Mouse (Mus musculus): ENCODE results near the gene Tagln3. TPM values are rescaled to one million over a fixed set of nuclear protein-coding genes. Genes with fewer than 3 reads are reported as not detected.

The Tagln3 gene
- polyA plus RNA-seq, 1 experiment: 1.3 TPM

DNA sequence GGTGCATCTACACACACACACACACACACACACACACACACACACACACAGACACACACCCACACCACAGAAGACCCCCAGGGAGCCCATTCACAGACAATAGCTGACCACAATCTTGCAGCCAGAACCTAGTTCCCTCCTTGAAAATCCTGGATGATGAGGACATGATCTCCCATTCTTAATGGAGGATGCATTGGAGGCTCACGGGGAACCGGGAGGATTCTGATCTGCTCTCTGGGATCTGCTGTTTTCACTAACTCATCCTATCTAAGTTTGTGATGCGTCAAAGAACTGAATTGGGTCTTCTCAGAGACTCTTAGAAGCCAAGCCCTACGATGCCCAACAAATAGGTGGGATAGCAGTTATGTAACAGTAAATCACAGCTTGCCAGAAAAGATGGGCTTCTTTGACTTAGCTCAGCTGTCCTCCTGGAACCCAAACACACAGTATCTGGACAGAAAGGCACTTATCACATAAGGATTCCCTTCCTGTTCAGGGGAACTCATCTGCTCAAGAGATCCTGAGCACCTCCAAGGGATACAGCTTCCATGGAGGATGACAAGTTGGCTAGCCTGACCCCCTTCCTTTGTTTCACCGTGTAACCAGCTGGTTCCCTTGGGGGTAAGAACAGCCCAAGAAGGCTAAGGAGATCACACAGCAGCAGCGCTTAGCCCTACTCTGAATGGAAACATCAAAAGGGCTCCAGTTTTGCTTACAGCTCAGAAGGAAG lies 1.1 kb downstream of the Tagln3 start:
- no peak for DNase-seq (ENCODE audit: low read depth, low spot score)
- WGBS: 84% methylated on average over 6 of the region's 6 CpGs

DNA sequence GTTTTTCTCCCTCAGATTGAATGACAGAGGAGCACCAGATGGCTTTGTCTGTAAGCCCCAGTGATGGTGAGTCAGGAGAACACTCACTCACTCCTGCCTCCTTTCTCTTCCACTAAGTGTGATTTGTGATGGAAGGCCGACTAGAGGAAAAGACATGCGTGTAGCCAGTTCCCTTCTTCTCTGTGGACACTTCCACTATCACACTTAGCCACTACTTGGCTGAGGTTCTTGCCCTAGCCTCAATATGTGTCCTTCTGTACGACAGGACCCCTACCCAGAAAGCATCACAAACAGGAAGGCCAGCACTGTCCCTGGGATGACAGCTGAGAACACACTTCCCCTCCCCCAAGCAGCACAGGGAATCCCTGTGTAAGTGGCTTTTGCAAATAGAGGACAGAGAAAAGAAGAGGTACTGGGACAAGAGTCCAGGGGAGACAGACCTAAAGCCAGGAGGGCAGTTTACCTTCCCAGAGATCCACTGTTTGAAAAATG lies 1.9 kb downstream of the Tagln3 start:
- WGBS: 82% methylated on average over 3 of the region's 3 CpGs
- DNase-seq (ENCODE audit: low read depth, low spot score): no peak

GRCm38 (mm10) chr16:45720022-45720630 lies 4.3 kb downstream of the Tagln3 start:
- WGBS: 83% methylated on average over 10 of the region's 10 CpGs
- no peak for DNase-seq (ENCODE audit: low read depth, low spot score)

- WGBS: 95% methylated on average over 4 of the region's 4 CpGs
- no peak for DNase-seq (ENCODE audit: low read depth, low spot score)
Observed at GRCm38 (mm10) chr16:45718296-45718695, 6.1 kb downstream of the Tagln3 start.

- WGBS: 83% methylated on average over 5 of the region's 5 CpGs
- no peak for DNase-seq (ENCODE audit: low read depth, low spot score)
Observed at GRCm38 (mm10) chr16:45714489-45715150, 9.8 kb downstream of the Tagln3 start.

- no peak for DNase-seq (ENCODE audit: low read depth, low spot score)
- 83% methylated on average over 1 of the region's 1 CpGs for WGBS
Observed at GRCm38 (mm10) chr16:45713878-45714277, 10.5 kb downstream of the Tagln3 start.

DNA sequence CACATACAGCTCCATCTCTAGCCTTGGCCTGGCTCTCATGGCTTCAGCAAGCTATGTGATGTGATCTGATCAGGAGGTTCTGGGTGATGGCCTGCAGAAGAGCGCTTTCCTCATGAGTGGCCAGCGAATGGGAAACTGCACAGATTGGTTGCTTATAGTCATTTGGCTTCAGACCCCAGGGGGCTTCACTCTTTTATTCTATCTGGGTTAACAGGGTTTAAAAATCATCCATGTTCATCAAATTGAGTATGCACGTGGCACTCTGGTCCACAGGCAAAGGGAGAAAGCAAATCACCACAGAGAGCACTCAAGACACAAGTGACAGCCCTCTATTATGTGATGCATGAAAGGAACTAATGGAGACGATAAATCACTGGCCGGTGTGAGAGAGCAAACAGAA lies 11.1 kb downstream of the Tagln3 start:
- WGBS: 86% methylated on average over 5 of the region's 5 CpGs
- DNase-seq (ENCODE audit: low read depth, low spot score): no peak

DNA sequence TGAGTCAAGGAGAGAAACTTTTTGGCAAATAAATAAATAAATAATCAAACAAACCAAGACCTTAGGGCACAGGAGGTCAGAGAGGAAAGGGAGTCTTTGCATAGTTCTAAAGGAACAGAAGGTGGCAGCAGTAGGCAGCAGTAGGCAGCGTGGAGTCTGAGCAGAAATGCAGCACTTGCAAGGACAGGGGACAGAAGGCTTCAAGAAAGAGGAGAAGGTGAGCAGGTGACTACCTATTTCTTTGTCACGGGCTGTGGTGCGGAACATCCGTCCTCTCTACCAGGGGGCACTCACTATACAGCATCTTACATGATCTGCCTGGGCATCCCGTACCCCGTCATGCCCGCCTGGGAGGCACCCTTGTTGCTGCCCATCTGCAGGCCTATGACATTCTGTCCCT lies 13.1 kb downstream of the Tagln3 start:
- whole genome bisulfite sequencing: 70% methylated on average over 7 of the region's 7 CpGs
- no peak for DNase-seq (ENCODE audit: low read depth, low spot score)

DNA sequence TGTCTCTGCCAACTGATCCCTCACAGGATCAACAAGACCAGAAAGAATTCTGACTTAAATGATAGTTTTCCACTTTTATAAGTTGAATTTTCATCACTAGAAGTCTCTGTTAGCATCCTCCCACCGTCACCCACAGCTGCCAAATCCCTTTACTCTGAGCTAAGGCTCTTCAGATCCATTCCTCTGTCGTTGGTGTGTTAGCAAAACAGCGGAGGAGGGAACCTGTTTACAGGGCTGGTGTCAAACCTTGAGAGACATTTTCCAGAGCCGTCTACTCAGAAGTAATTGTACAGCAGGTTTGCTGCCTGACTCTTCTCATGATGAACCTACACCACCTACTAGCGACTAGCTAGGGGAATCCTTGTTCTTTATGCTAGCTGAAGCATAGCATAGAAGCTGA lies 25.1 kb downstream of the Tagln3 start:
- no peak for DNase-seq (ENCODE audit: low read depth, low spot score)
- WGBS: 56% methylated on average over 5 of the region's 5 CpGs

DNA sequence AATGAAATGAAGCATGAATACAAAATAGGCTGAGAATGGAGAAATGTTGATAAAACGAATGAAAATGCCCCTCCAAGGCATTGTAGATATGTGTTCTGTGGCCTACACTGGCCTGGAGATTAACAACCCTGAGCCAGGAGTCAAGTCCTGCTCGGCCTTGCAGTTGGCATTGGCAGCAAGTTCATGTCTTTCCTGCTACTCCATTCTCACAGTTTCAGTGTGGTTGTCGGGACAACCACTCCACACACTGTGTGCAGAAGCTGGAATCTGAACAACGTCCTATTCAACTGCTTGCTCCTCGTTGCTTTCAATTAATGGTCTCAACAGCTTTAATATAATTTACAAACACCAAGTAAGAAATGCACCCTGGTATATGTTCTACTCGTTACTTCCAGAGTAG lies 26.4 kb downstream of the Tagln3 start:
- 76% methylated on average over 6 of the region's 6 CpGs for WGBS
- no peak for DNase-seq (ENCODE audit: low read depth, low spot score)

GRCm38 (mm10) chr16:45695445-45696160 lies 28.8 kb downstream of the Tagln3 start:
- WGBS: 68% methylated on average over 9 of the region's 9 CpGs

DNA sequence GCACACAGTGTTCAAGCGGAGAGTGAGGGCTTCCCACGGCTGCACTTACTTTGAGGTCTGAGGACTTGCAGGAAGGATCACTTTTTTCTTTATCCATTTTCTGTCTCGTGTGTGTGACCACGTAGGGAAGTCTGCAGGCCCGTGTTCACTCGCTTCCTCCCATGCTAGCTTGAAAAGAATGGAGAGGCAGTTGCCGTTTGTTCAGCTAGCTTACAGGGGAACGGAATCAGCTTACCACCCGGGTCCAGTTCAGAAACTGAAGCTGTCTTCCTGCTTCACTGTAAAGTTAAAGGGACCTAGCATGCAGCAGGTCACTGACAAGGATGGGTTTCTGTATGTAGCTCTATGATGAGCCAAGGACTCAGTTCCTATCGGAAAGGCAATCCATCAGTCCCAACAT lies 30.9 kb downstream of the Tagln3 start, which contains the start of gene Tmprss7:
Tmprss7 (minus strand) TSS at position 101 of the 400 bp plus-strand sequence.
- DNase-seq (ENCODE audit: low read depth, low spot score): no peak
- 74% methylated on average over 10 of the region's 10 CpGs for WGBS

More at GRCm38 (mm10) chr16:45695445-45696160, 28.8 kb downstream of the Tagln3 start:
- DNase-seq (ENCODE audit: low read depth, low spot score): no peak

- WGBS: 81% methylated on average over 3 of the region's 3 CpGs
- no peak for DNase-seq (ENCODE audit: low read depth, low spot score)
Observed at GRCm38 (mm10) chr16:45692851-45693250, 31.6 kb downstream of the Tagln3 start.

GRCm38 (mm10) chr16:45690178-45690577 lies 34.2 kb downstream of the Tagln3 start:
- DNase-seq (ENCODE audit: low read depth, low spot score): no peak
- WGBS: 46% methylated on average over 4 of the region's 4 CpGs

GRCm38 (mm10) chr16:45686833-45687232 lies 37.6 kb downstream of the Tagln3 start:
- 76% methylated on average over 3 of the region's 3 CpGs for WGBS

GRCm38 (mm10) chr16:45685295-45685694 lies 39.1 kb downstream of the Tagln3 start:
- 69% methylated on average over 3 of the region's 3 CpGs for WGBS
- no peak for DNase-seq (ENCODE audit: low read depth, low spot score)

More at GRCm38 (mm10) chr16:45686833-45687232, 37.6 kb downstream of the Tagln3 start:
- no peak for DNase-seq (ENCODE audit: low read depth, low spot score)

GRCm38 (mm10) chr16:45684815-45685214 lies 39.6 kb downstream of the Tagln3 start:
- no peak for DNase-seq (ENCODE audit: low read depth, low spot score)
- WGBS: 13% methylated on average over 8 of the region's 8 CpGs

DNA sequence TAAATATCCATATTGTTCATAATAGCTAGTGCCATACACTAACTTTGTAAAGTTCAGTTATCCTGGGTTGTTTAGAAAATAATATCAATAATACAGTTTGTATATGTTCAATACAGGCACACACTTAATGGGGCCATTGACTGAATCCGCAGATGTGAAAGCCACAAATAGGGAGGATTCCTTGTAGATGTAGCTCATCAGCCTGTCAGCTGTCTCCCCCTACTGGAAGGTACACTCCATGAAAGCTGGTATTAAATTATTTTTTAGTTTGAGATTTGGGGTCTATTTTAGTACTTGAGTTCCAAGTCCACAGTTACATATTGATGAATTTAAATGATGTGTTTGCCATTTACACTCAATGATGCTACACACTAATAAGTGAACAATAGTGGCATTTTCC lies 47.9 kb downstream of the Tagln3 start:
- 9% methylated on average over 1 of the region's 1 CpGs for WGBS
- no peak for DNase-seq (ENCODE audit: low read depth, low spot score)

DNA sequence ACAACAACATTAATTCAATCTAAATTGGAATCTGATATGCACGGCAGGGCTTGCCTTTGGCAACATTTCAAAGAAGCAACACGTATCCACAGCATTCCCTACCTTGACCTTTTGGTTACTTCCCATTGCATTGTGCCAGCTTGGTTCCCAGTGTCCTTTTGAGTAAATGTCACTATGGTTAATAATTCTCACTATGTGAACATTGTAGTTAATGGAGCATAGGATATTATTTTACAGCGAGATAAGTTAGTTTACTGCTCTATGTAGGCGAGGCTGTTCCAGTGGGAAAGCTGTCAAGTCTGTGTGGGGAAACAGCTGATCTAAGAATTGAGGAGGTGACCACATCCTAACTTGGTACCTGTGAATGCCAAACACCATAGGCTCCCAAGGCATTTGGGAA lies 54.4 kb downstream of the Tagln3 start:
- DNase-seq (ENCODE audit: low read depth, low spot score): no peak

GRCm38 (mm10) chr16:45668178-45668577 lies 56.2 kb downstream of the Tagln3 start:
- 77% methylated on average over 3 of the region's 3 CpGs for WGBS
- no peak for DNase-seq (ENCODE audit: low read depth, low spot score)

More for the DNA sequence above, 54.4 kb downstream of the Tagln3 start:
- WGBS: 31% methylated on average over 4 of the region's 4 CpGs
